Mouse (Mus musculus) splenic B cell, adult 2 months (primary cell): ENCODE measurements at regions not wholly inside any gene's neighbourhood (a gene's known extent, or its start where the extent isn't known, plus 50 kb on each side); places are given as distances from the start of the nearest gene placed in this dataset.

Experiments
- DNase-seq: peaks from one replicate; pipeline ENCODE4 v3.0.0-alpha.2; 2011; ENCODE audit warnings: low read depth, low spot score
- H3K27me3 ChIP-seq: 2 replicates; pipeline ENCODE4 v1.6.1; 2012; ENCODE audit warnings: mild to moderate bottlenecking, low read length, moderate library complexity, mixed read lengths; ENCODE audit not compliant: control insufficient read depth, poor library complexity, insufficient read depth, severe bottlenecking
- H3K36me3 ChIP-seq: 2 replicates; pipeline ENCODE4 v1.6.1; 2012; ENCODE audit warnings: mild to moderate bottlenecking, low read length, moderate library complexity, mixed read lengths; ENCODE audit not compliant: control insufficient read depth, poor library complexity, insufficient read depth, severe bottlenecking

GRCm38 (mm10) chr8:89439304-89439703, 395.3 kb upstream of the Sall1 start:
- Histone ChIP-seq H3K36me3 (no peaks in the 10 kb centered on the region), H3K27me3 (no peaks in the 10 kb centered on the region)
- no peak for DNase-seq

GRCm38 (mm10) chr8:89426969-89427368, 383.0 kb upstream of the Sall1 start:
- Histone ChIP-seq H3K36me3 (no peaks in the 10 kb centered on the region), H3K27me3 (no peaks in the 10 kb centered on the region)
- DNase-seq, result no peak

GRCm38 (mm10) chr8:89415287-89415686, 371.3 kb upstream of the Sall1 start:
- Histone ChIP-seq H3K27me3 (no peaks in the 10 kb centered on the region), H3K36me3 (no peaks in the 10 kb centered on the region)
- DNase-seq, result no peak

- DNase-seq, result no peak
- no peaks in the 10 kb centered on the region for H3K27me3 ChIP-seq
- H3K36me3 ChIP-seq, result no peaks in the 10 kb centered on the region
Measured at GRCm38 (mm10) chr8:89412500-89412899, 368.5 kb upstream of the Sall1 start.

GRCm38 (mm10) chr8:89412046-89412445, 368.1 kb upstream of the Sall1 start:
- no peaks in the 10 kb centered on the region for H3K27me3 ChIP-seq
- H3K36me3 ChIP-seq, result no peaks in the 10 kb centered on the region
- no peak for DNase-seq

- no peak for DNase-seq
- H3K36me3 ChIP-seq, result no peaks in the 10 kb centered on the region
- no peaks in the 10 kb centered on the region for H3K27me3 ChIP-seq
Measured at GRCm38 (mm10) chr8:89406688-89407087, 362.7 kb upstream of the Sall1 start.

- no peak for DNase-seq
- Histone ChIP-seq H3K27me3 (no peaks in the 10 kb centered on the region), H3K36me3 (no peaks in the 10 kb centered on the region)
Measured at GRCm38 (mm10) chr8:89404287-89404686, 360.3 kb upstream of the Sall1 start.

- H3K36me3 ChIP-seq, result no peaks in the 10 kb centered on the region
- H3K27me3 ChIP-seq, result no peaks in the 10 kb centered on the region
- no peak for DNase-seq
Measured at GRCm38 (mm10) chr8:89396673-89397072, 352.7 kb upstream of the Sall1 start.

GRCm38 (mm10) chr8:89392749-89393148, 348.8 kb upstream of the Sall1 start:
- DNase-seq, result no peak
- Histone ChIP-seq H3K36me3 (no peaks in the 10 kb centered on the region), H3K27me3 (no peaks in the 10 kb centered on the region)

- H3K27me3 ChIP-seq, result no peaks in the 10 kb centered on the region
- H3K36me3 ChIP-seq, result no peaks in the 10 kb centered on the region
- no peak for DNase-seq
Measured at GRCm38 (mm10) chr8:89388761-89389160, 344.8 kb upstream of the Sall1 start.

- no peaks in the 10 kb centered on the region for H3K36me3 ChIP-seq
Measured at GRCm38 (mm10) chr8:89387295-89387694, 343.3 kb upstream of the Sall1 start.

GRCm38 (mm10) chr8:89385028-89385427, 341.1 kb upstream of the Sall1 start:
- Histone ChIP-seq H3K27me3 (no peaks in the 10 kb centered on the region), H3K36me3 (no peaks in the 10 kb centered on the region)
- DNase-seq, result no peak

More at GRCm38 (mm10) chr8:89387295-89387694, 343.3 kb upstream of the Sall1 start:
- no peak for DNase-seq
- no peaks in the 10 kb centered on the region for H3K27me3 ChIP-seq

- Histone ChIP-seq H3K36me3 (no peaks in the 10 kb centered on the region), H3K27me3 (no peaks in the 10 kb centered on the region)
- no peak for DNase-seq
Measured at GRCm38 (mm10) chr8:89383781-89384180, 339.8 kb upstream of the Sall1 start.

GRCm38 (mm10) chr8:89382538-89383380, 338.8 kb upstream of the Sall1 start:
- DNase-seq, result no peak
- Histone ChIP-seq H3K36me3 (no peaks in the 10 kb centered on the region), H3K27me3 (no peaks in the 10 kb centered on the region)

GRCm38 (mm10) chr8:89380436-89380835, 336.5 kb upstream of the Sall1 start:
- no peak for DNase-seq
- Histone ChIP-seq H3K36me3 (no peaks in the 10 kb centered on the region), H3K27me3 (no peaks in the 10 kb centered on the region)

GRCm38 (mm10) chr8:89372761-89373160, 328.8 kb upstream of the Sall1 start:
- no peaks in the 10 kb centered on the region for H3K36me3 ChIP-seq
- no peak for DNase-seq
- H3K27me3 ChIP-seq, result no peaks in the 10 kb centered on the region
